Mouse (Mus musculus) intestine, postnatal 0 days (tissue): Measurements from ENCODE around the gene Irf2bp2. TPM values are rescaled to one million over a fixed set of nuclear protein-coding genes. Genes with fewer than 3 reads are reported as not detected.

ENCODE experiments used
- ATAC-seq: fragments of 200-750 bp; cut with Nextera tagmentation; 2 replicates; pipeline ENCODE4 v1.8.0; 2017; ENCODE audit warnings: mild to moderate bottlenecking, moderate TSS enrichment, moderate library complexity
- H3K27ac ChIP-seq: fragments of 300-500 bp; sonication (generic); 2 replicates; pipeline ENCODE4 v1.5.1; 2014; ENCODE audit warnings: mild to moderate bottlenecking, low read depth, low read length, moderate library complexity
- H3K27me3 ChIP-seq: fragments of 300-500 bp; sonication (generic); replicated peaks from 2 replicates; pipeline ENCODE4 v1.6.1; 2014; ENCODE audit warnings: low read length, mixed read lengths; ENCODE audit not compliant: control insufficient read depth, insufficient read depth
- H3K36me3 ChIP-seq: fragments of 300-500 bp; sonication (generic); 2 replicates; pipeline ENCODE4 v1.6.1; 2014; ENCODE audit warnings: mild to moderate bottlenecking, moderate library complexity; ENCODE audit not compliant: control insufficient read depth, insufficient read depth
- H3K4me1 ChIP-seq: fragments of 300-500 bp; sonication (generic); replicated peaks from 2 replicates; pipeline ENCODE4 v1.6.1; 2014; ENCODE audit warnings: antibody characterized with exemption, low read length, mixed read lengths; ENCODE audit not compliant: control insufficient read depth, insufficient read depth
- H3K4me2 ChIP-seq: fragments of 300-500 bp; sonication (generic); replicated peaks from 2 replicates; pipeline ENCODE4 v1.6.1; 2014; ENCODE audit warnings: low read depth, mild to moderate bottlenecking, moderate library complexity
- H3K4me3 ChIP-seq: fragments of 300-500 bp; sonication (generic); 2 replicates; pipeline ENCODE4 v1.5.1; 2014; ENCODE audit warnings: low read depth, low read length
- H3K9ac ChIP-seq: fragments of 300-500 bp; sonication (generic); 2 replicates; pipeline ENCODE4 v1.6.1; 2014; ENCODE audit warnings: mild to moderate bottlenecking, low read depth, low read length
- H3K9me3 ChIP-seq: fragments of 300-500 bp; sonication (generic); 2 replicates; pipeline ENCODE4 v1.6.1; 2016; ENCODE audit warnings: mixed run types; ENCODE audit not compliant: control insufficient read depth
- CTCF ChIP-seq: sonication (generic); IDR thresholded peaks from 2 replicates; pipeline ENCODE4 v1.5.1; 2016; ENCODE audit warnings: low read depth, mild to moderate bottlenecking, control low read depth, antibody characterized with exemption, moderate library complexity
- WGBS: fragments of 180-500 bp; shearing (Covaris S2); extraction: QIAGEN DNeasy Blood & Tissue Kit; methylation state at CpG from one replicate; pipeline ENCODE4 v1.1.7; 2014; 5-methylcytosine and 5-hydroxymethylcytosine counted together
- polyA plus RNA-seq: library from polyadenylated mRNA; unstranded; fragments of >200 nt; fragmentation: Nextera tagmentation; extraction: Ambion mirVana; gene quantifications from 2 replicates; pipeline ENCODE4 v1.2.1, GENCODE M21; 2015

Gene Irf2bp2
- polyA plus RNA-seq, 1 experiment from 2014 or later, result 13.3 TPM

DNA sequence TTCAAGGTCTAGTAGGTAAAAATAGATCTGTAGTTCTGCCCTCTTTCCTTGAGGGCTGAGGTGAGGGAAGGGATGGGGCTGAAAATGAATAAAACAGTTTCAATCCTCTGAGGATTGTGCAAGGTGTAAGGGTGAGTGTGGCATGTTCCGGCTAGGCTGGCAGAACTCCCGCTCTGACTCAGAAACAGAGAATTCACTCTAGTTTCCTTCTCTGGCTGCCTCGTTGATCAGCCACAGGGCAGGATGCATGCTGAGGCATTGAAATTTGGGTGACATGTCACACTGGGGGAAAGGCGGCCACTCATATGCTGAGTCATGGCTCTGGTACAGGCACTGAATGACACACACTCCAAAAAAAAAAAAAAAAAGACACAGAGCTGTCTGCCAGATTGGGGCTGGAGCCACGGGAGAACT is 42.8 kb downstream of the Irf2bp2 start:
- Histone ChIP-seq H3K27me3 (no peaks in the 10 kb centered on the region), H3K4me3 (no peak overlapping the region), H3K9me3 (no peaks in the 10 kb centered on the region), H3K36me3 (no peaks in the 10 kb centered on the region), H3K4me2 (no peak overlapping the region), H3K27ac (no peak overlapping the region), H3K9ac (no peak overlapping the region), H3K4me1 (no peaks in the 10 kb centered on the region)
- TF ChIP-seq CTCF, result no peak
- 55% methylated on average over 5 of the region's 5 CpGs for WGBS
- ATAC-seq, result peak; percentile 38; the same call in 1 of the 2 replicates

- no peak for ATAC-seq
- Histone ChIP-seq H3K9ac (no peak overlapping the region), H3K4me3 (no peak overlapping the region), H3K27ac (peak overlapping the region; percentile 4; the same call in 1 of the 2 replicates), H3K4me2 (no peak overlapping the region), H3K9me3 (no peaks in the 10 kb centered on the region), H3K36me3 (no peaks in the 10 kb centered on the region), H3K27me3 (no peaks in the 10 kb centered on the region), H3K4me1 (no peaks in the 10 kb centered on the region)
- 54% methylated on average over 3 of the region's 3 CpGs for WGBS
- peak; percentile 53 for TF ChIP-seq CTCF
These were observed 45.9 kb downstream of the Irf2bp2 start for GRCm38 (mm10) chr8:126547841-126548240.

- no peak overlapping the region for H3K4me3 ChIP-seq
- H3K36me3 ChIP-seq, result no peaks in the 10 kb centered on the region
- H3K4me2 ChIP-seq, result no peak overlapping the region
- H3K9ac ChIP-seq, result no peak overlapping the region
- H3K27me3 ChIP-seq, result no peaks in the 10 kb centered on the region
- no peak for ATAC-seq
- H3K9me3 ChIP-seq, result no peaks in the 10 kb centered on the region
- no peaks in the 10 kb centered on the region for H3K4me1 ChIP-seq
- peak overlapping the region; percentile 4; the same call in 1 of the 2 replicates for H3K27ac ChIP-seq
- 82% methylated on average over 4 of the region's 4 CpGs for WGBS
- TF ChIP-seq CTCF, result no peak
These were observed 46.4 kb downstream of the Irf2bp2 start for GRCm38 (mm10) chr8:126547361-126547760.

DNA sequence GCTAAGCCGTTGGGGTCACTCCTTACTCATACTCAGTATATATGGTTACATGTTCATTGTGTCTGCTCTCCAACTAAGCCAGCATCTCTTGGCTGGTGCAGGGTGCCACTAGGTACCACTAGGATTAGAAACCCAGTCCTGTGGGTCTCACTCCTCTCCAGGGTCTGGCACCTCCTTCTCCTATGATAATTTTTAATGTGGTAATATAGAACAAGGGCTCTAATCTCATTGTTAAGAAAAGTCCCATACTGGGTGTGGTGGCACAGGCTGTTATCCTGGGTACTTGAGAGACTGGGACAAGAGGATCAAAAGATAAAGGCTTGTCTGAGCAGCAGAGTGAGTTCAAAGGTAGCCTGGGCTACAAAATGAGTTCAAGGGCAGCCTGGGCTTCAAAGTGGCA is 47.3 kb downstream of the Irf2bp2 start:
- Histone ChIP-seq H3K27me3 (no peaks in the 10 kb centered on the region), H3K36me3 (no peaks in the 10 kb centered on the region), H3K9me3 (no peaks in the 10 kb centered on the region), H3K4me2 (no peak overlapping the region), H3K9ac (no peak overlapping the region), H3K27ac (no peak overlapping the region), H3K4me3 (no peak overlapping the region), H3K4me1 (no peaks in the 10 kb centered on the region)
- TF ChIP-seq CTCF, result no peak
- no peak for ATAC-seq
- 82% methylated on average over 1 of the region's 1 CpGs for WGBS

- no peaks in the 10 kb centered on the region for H3K9me3 ChIP-seq
- no peaks in the 10 kb centered on the region for H3K36me3 ChIP-seq
- no peak overlapping the region for H3K4me3 ChIP-seq
- no peak for TF ChIP-seq CTCF
- H3K9ac ChIP-seq, result no peak overlapping the region
- WGBS, result 80% methylated on average over 8 of the region's 8 CpGs
- H3K27ac ChIP-seq, result no peak overlapping the region
- ATAC-seq, result no peak
- no peak overlapping the region for H3K4me2 ChIP-seq
- no peaks in the 10 kb centered on the region for H3K27me3 ChIP-seq
- 0 out of 2 replicates have a peak, but pooled peaks cover 5% of the 10 kb centered on the region for H3K4me1 ChIP-seq
These were observed 50.4 kb downstream of the Irf2bp2 start for GRCm38 (mm10) chr8:126543407-126543806.

DNA sequence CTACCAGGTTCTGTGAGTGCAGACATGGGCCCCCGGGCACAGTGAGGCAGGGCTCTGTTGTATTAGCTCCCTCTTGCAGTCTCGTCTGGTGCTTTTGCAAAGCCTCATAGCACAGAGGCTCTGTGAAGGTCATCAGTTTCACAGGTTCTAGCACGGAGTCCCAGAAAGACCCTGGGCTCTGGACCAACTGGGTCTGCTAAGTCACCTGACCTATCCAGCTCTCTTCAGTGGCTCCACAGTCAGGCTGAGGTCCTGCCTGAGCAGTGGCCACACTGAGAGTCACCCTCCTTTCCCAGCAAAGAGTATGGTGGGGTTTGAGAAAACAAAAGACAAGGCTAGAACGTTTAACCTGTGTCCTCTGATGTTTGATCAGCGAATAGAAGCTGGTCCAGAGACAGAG is 51.0 kb downstream of the Irf2bp2 start:
- Histone ChIP-seq H3K4me2 (no peak overlapping the region), H3K36me3 (no peaks in the 10 kb centered on the region), H3K9me3 (no peaks in the 10 kb centered on the region), H3K4me3 (no peak overlapping the region), H3K27ac (no peak overlapping the region), H3K27me3 (no peaks in the 10 kb centered on the region), H3K9ac (no peak overlapping the region), H3K4me1 (peaks cover 5% of the 10 kb centered on the region; the same call in 1 of the 2 replicates)
- TF ChIP-seq CTCF, result no peak
- no peak for ATAC-seq
- 76% methylated on average over 5 of the region's 5 CpGs for WGBS
